8 mouse cellular contexts compared by ENCODE assay signal in genomic region chr8:84986379-84986945, GRCm38 (mm10). TPM values are rescaled to one million over a fixed set of nuclear protein-coding genes. Genes with fewer than 3 reads are reported as not detected.
DNase-seq lines count a peak whose midpoint lies in the region; ATAC-seq lines count a peak whose summit lies in the region.

No protein-coding gene starts in this region.

- peak overlapping the region; percentile 85 for H3K27ac ChIP-seq in kidney, embryonic 15.5 days
- H3K27ac ChIP-seq in hindbrain, embryonic 15.5 days (replicated peaks) = peak overlapping the region; percentile 86
- H3K27ac ChIP-seq in midbrain, embryonic 15.5 days = peak overlapping the region; percentile 82

- H3K36me3 ChIP-seq in kidney, embryonic 15.5 days = no peaks in the 10 kb centered on the region
- H3K36me3 ChIP-seq in hindbrain, embryonic 15.5 days = no peaks in the 10 kb centered on the region
- no peaks in the 10 kb centered on the region for H3K36me3 ChIP-seq in midbrain, embryonic 15.5 days (replicated peaks)

- WGBS in kidney, embryonic 15.5 days = 41% methylated on average over 8 of the region's 8 CpGs
- 32% methylated on average over 8 of the region's 8 CpGs for WGBS in hindbrain, embryonic 15.5 days
- whole genome bisulfite sequencing in midbrain, embryonic 15.5 days = 36% methylated on average over 8 of the region's 8 CpGs

- no peak for ATAC-seq in kidney, embryonic 15.5 days (replicated peaks; ENCODE audit: low FRiP score)
- ATAC-seq in hindbrain, embryonic 15.5 days (ENCODE audit: low FRiP score, low read depth) = peak; percentile 0; the same call in 1 of the 2 replicates
- ATAC-seq in midbrain, embryonic 15.5 days (replicated peaks) = no peak; the same call in 1 of the 2 replicates

- no peak for DNase-seq in kidney, adult 18-20 months
- peak; percentile 50 for DNase-seq in c-Kit-positive CD71-positive TER-119-positive erythroid progenitor cells, embryonic 14.5 days (ENCODE audit: low spot score)
- no peak for DNase-seq in urinary bladder, adult 2 months (ENCODE audit: low spot score)
- no peak for DNase-seq in urinary bladder, postnatal 14 days (ENCODE audit: low spot score)
- DNase-seq in frontal cortex, postnatal 25 days (ENCODE audit: low spot score in 2 of 2) = no peak

- H3K9me3 ChIP-seq in kidney, embryonic 15.5 days (replicated peaks) = no peaks in the 10 kb centered on the region
- H3K9me3 ChIP-seq in hindbrain, embryonic 15.5 days = no peaks in the 10 kb centered on the region
- H3K9me3 ChIP-seq in midbrain, embryonic 15.5 days = no peaks in the 10 kb centered on the region

- peak overlapping the region; percentile 66; the same call in 1 of the 2 replicates for H3K9ac ChIP-seq in kidney, embryonic 15.5 days
- peak overlapping the region; percentile 60 for H3K9ac ChIP-seq in hindbrain, embryonic 15.5 days
- peak overlapping the region; percentile 49; the same call in 1 of the 2 replicates for H3K9ac ChIP-seq in midbrain, embryonic 15.5 days

- H3K4me1 ChIP-seq in kidney, embryonic 15.5 days = peaks cover 55% of the 10 kb centered on the region
- H3K4me1 ChIP-seq in hindbrain, embryonic 15.5 days (replicated peaks) = peaks cover 44% of the 10 kb centered on the region
- H3K4me1 ChIP-seq in midbrain, embryonic 15.5 days = peaks cover 41% of the 10 kb centered on the region

- H3K27me3 ChIP-seq in kidney, embryonic 15.5 days = peaks cover 20% of the 10 kb centered on the region
- H3K27me3 ChIP-seq in hindbrain, embryonic 15.5 days = peaks cover 11% of the 10 kb centered on the region
- H3K27me3 ChIP-seq in midbrain, embryonic 15.5 days (replicated peaks) = peaks cover 30% of the 10 kb centered on the region

- H3K4me3 ChIP-seq in kidney, embryonic 15.5 days (replicated peaks) = peak overlapping the region; percentile 55
- H3K4me3 ChIP-seq in hindbrain, embryonic 15.5 days = peak overlapping the region; percentile 50
- peak overlapping the region; percentile 55 for H3K4me3 ChIP-seq in midbrain, embryonic 15.5 days

- peak overlapping the region; percentile 100 for H3K4me2 ChIP-seq in kidney, embryonic 15.5 days
- H3K4me2 ChIP-seq in hindbrain, embryonic 15.5 days = peak overlapping the region; percentile 95
- H3K4me2 ChIP-seq in midbrain, embryonic 15.5 days = peak overlapping the region; percentile 98

RNA-seq across cellular contexts. Expression of gene Hook2, which starts 3.9 kb away (rescaled TPM):
- 25.3 and 27.0 TPM in 2 replicates for polyA plus RNA-seq in kidney, embryonic 15.5 days (2015; fragmentation: Nextera tagmentation; extraction: Ambion mirVana)
- 34.0 and 37.3 TPM in 2 replicates for polyA plus RNA-seq in hindbrain, embryonic 15.5 days (2015; fragmentation: Nextera tagmentation; extraction: Ambion mirVana)
- polyA plus RNA-seq in midbrain, embryonic 15.5 days (2015; fragmentation: Nextera tagmentation; extraction: Ambion mirVana) = 38.9 and 41.1 TPM in 2 replicates
- 26.9 and 28.5 TPM in 2 replicates for polyA plus RNA-seq in urinary bladder, adult 2 months (2012; rRNA removed)

RNA-seq across cellular contexts. Expression of gene Junb, which starts 7.9 kb away (rescaled TPM):
- 9.6 TPM in 2 replicates for polyA plus RNA-seq in kidney, embryonic 15.5 days (2015; fragmentation: Nextera tagmentation; extraction: Ambion mirVana)
- polyA plus RNA-seq in hindbrain, embryonic 15.5 days (2015; fragmentation: Nextera tagmentation; extraction: Ambion mirVana) = 6.3 and 6.8 TPM in 2 replicates
- 5.5 and 6.8 TPM in 2 replicates for polyA plus RNA-seq in midbrain, embryonic 15.5 days (2015; fragmentation: Nextera tagmentation; extraction: Ambion mirVana)
- polyA plus RNA-seq in urinary bladder, adult 2 months (2012; rRNA removed) = 97.4 and 121 TPM in 2 replicates

RNA-seq across cellular contexts. Expression of gene Rnaseh2a, which starts 16.9 kb away (rescaled TPM):
- 125 and 129 TPM in 2 replicates for polyA plus RNA-seq in kidney, embryonic 15.5 days (2015; fragmentation: Nextera tagmentation; extraction: Ambion mirVana)
- 54.2 and 59.8 TPM in 2 replicates for polyA plus RNA-seq in hindbrain, embryonic 15.5 days (2015; fragmentation: Nextera tagmentation; extraction: Ambion mirVana)
- polyA plus RNA-seq in midbrain, embryonic 15.5 days (2015; fragmentation: Nextera tagmentation; extraction: Ambion mirVana) = 54.2 and 54.7 TPM in 2 replicates
- polyA plus RNA-seq in urinary bladder, adult 2 months (2012; rRNA removed) = 49.4 and 49.5 TPM in 2 replicates

RNA-seq across cellular contexts. Expression of gene Prdx2, which starts 17.1 kb away (rescaled TPM):
- 808 and 824 TPM in 2 replicates for polyA plus RNA-seq in kidney, embryonic 15.5 days (2015; fragmentation: Nextera tagmentation; extraction: Ambion mirVana)
- 1,124 and 1,185 TPM in 2 replicates for polyA plus RNA-seq in hindbrain, embryonic 15.5 days (2015; fragmentation: Nextera tagmentation; extraction: Ambion mirVana)
- 1,276 and 1,344 TPM in 2 replicates for polyA plus RNA-seq in midbrain, embryonic 15.5 days (2015; fragmentation: Nextera tagmentation; extraction: Ambion mirVana)
- polyA plus RNA-seq in urinary bladder, adult 2 months (2012; rRNA removed) = 215 and 231 TPM in 2 replicates

RNA-seq across cellular contexts. Expression of gene Gm49661, which starts 17.2 kb away (rescaled TPM):
- not detected in 2 replicates for polyA plus RNA-seq in kidney, embryonic 15.5 days (2015; fragmentation: Nextera tagmentation; extraction: Ambion mirVana)
- polyA plus RNA-seq in hindbrain, embryonic 15.5 days (2015; fragmentation: Nextera tagmentation; extraction: Ambion mirVana) = not detected in 2 replicates
- polyA plus RNA-seq in midbrain, embryonic 15.5 days (2015; fragmentation: Nextera tagmentation; extraction: Ambion mirVana) = not detected in 2 replicates
- not detected in 2 replicates for polyA plus RNA-seq in urinary bladder, adult 2 months (2012; rRNA removed)
